Mouse (Mus musculus) left cerebral cortex, adult 11 months (tissue): Measurements from ENCODE around the gene Tmx1.

Source experiments
- DNase-seq: peaks from one replicate; pipeline ENCODE4 v3.0.0; 2022; ENCODE audit warnings: low spot score

Gene Tmx1

DNA sequence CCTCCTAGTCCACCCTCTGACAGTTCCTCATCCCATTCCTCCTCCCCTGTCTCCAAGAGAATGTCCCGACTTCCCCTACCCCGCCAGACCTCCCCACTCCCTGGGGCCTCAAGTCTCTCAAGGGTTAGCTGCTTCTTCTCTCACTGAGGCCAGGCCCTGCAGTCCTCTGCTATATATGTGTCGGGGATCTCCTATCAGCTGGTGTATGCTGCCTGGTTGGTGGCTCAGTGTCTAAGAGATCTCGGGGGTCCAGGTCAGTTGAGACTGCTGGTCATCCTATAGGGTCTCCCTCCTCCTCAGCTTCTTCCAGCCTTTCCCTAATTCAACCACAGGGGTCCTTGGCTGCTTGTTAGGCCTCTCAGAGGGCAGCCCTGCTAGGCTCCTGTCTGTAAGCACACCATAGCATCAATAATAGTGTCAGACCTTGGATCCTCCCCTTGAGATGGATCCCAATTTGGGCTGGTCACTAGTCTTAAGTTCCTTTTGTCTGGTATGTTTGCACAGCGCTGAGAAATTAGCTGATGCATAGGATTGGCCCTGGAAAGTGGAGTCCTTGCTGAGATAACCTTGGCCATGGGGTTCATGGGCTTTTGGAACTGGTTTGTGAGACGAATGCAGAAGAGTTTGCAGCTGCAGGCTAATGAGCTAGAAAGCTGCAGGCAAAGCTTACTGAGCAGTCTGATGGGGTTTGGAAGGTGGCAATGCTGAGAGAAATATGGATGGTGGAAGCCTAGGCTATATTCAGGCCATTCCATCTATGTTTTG is 34.0 kb downstream of the Tmx1 start:
- DNase-seq: no peak

DNA sequence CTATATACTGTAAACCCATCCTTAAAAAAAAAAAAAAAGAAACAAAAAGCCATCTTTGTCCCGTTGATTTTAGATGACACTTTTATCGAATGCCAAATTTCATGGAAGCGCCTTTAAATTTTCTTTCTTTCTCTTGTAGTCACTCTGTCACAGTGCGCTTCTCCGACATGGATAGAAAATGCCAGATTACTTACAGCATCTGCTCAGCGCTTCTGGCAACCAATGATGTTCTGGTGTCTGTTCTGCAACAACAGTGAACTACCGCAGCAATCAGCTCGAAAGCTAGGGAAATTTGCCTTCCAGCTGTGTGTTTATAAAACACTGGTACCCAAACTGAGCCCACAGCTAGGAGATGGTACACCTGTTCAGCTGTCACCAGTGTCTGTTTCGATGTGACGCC is 39.5 kb downstream of the Tmx1 start:
- no peak for DNase-seq

DNA sequence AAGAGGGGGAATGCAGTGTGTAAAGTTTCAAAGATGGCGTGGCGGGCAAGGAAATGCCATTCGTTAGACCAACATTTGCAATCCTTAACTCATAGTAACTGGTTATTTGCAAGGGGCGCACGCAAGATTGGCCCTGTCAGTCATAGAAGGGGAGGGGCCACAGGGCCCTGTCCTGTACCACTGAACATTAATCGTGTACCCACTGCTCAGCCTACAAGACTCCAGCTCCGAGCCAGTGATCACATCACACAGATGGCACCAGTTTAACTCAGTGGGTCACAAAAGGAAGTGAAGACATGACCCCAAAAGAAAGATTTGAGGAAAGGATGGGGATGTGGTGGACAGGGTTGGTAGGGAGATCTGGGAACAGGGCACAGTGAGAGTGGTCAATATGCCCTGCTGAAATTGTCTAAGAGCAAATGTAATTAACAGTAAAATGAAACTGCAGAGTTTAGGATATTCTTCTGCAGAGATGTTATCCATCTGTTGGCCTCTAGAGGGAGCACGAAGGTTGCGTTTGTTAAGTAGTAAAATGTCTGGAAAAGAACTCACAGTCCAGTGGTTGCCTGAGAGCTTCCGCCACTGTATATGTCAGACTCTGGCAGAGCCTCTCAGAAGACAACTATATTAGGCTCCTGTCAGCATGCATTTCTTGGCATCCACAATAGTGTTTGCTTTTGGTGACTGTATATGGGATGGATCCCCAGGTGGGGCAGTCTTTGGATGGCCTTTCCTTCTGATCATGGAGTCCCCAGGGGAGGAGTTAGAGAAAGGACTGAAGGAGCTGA is 41.8 kb downstream of the Tmx1 start:
- no peak for DNase-seq

DNA sequence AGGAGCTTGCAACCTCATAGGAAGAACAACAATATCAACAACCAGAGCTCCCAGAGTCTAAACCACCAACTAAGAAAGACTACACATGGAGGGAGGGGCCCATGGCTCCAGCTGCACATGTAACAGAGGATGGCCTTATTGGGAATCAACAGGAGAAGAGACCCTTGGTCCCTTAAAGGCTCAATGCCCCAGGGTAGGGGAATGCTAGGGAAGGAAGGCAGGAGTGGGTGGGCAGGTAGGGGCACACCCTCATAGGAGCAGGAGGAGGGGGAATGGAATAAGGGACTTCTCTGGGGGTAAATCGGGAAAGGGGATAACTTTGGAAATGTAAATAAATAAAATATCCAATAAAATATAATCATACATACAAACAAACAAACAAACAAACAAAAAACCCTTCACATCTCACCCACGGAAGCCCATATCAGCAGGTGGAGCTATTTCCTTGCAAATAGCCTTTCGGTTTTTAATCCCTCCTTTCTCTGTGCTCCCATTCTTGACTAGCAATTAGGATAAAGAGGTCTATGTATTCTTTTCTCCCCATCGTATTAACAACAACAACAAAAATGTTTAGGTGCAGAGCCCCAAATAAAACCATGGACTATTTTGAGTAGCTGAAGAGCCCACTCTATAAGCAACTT is 42.5 kb downstream of the Tmx1 start:
- DNase-seq: no peak

DNA sequence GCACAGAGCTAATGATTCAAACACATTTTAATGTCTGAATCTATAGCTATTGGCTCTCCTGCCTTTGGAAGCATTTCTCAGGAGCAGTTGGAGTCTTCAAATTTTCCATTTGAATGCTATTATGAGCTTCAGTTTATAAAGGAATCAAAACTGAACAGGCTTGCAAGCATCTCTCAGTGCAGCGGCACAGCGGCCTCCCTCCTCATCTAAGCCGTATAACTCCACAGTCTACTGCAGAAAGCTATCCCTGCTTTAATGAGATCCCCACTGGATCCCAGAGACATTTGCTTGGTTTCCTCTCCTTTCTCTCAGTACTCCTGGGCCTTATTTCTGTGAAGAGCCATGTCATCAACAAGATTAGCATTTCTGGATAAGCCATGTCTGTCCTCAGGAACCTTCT is 45.2 kb downstream of the Tmx1 start:
- DNase-seq: no peak

DNA sequence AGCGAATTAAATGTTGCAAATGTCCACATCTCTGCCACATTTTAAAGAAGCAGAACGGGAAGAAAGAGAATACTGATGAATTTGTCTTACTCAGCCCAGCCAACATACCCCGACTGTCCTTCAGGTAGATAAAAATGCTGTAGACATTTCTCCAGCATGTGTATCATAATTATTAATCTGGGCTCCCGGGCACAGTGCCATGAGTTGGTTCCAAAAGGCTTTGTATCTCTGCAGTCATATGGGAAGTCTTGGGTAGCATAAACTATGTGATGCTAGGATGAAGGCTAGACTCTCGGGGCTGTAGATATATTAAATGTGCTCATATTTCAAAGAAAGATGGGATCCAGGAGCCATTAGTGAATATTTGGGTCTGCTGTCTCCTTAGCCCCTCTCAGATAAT is 53.1 kb downstream of the Tmx1 start:
- DNase-seq: no peak

DNA sequence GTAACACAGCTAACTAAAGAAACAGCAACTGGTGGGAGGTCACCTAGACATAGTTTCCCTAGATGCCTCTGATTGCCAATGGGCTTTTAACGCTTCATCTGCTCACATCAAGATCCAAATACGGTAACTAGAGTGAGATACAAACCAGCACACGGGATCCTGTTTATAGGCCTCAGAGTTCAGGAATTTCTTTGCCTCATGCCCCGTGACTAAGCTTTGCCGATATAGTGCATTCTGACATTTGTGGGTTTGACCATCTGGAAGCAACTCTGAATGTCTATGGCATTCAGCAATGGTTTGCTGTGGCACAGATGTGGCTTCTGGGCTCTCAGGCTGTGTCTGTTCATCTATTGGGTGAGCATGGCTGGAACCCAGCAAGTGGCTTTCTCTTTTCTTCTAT is 59.1 kb downstream of the Tmx1 start:
- no peak for DNase-seq

DNA sequence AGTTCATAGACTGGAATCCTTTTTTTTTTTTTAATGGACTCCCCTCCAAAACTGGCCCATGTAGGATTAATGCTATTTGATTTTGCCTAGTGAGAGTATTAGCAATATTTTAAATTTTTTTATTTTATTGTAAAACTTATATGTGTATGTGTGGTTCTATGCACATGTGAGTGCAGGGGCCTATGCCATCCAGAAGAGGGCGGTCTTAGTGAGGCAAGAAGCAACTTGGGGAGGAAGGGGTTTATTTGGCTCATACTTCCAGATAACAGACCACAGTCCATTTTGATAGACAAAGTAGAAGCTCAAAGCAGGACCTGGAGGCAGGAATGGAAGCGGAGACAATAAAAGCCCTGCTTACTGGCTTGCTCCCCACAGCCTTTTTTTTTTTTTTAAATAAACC is 59.5 kb downstream of the Tmx1 start:
- no peak for DNase-seq
